Comparison of ENCODE assay signal across 11 mouse cellular contexts in the genomic region with DNA sequence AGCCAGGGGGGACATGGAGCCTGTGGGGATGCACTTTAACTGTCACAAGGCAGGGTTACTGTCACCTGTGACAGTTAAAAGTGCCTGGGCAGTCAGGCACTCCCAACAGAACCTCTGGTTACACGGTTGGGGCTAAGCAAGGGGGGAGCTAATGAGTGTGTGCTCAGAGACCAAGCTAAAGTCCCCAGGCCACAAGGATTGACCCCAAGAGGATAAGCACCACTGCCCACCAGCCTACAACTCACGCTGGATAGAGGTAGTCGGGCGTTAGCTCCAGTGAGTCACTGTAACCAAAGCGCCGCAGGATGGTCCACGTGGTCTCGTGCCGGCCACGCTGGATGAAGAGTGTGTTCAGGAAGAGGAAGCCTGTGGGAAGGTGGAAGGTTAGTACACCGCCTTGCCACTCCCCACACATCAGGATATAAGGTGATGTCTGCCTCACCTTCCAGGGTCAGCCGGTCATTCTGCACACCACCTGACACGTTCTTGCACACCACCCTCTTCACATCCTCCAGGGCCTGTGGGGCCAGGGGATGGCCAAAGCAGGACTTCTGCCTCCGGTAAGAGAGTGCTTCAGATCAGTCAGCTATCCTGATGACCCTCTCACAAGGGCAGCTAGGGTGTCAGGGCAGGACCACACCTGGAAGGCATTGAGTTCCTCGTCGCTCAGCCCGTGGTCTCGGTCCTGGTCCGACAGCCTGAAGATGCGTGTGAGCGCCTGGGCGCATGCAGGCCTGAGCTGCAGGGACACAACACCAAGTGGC. TPM values are rescaled to one million over a fixed set of nuclear protein-coding genes. Genes with fewer than 3 reads are reported as not detected.
DNase-seq lines count a peak whose midpoint lies in the region; ATAC-seq and TF ChIP-seq lines count a peak whose summit lies in the region.
"Had no signal": no experiment of that assay in that cellular context is flagged by ENCODE, and none has a peak within 500 bp of the region (broad histone marks: within the 10 kb centered on the region; RNA-seq: fewer than 3 reads in every experiment).

TSS of gene Gm20683 (minus strand) at position 647 of the 764 bp plus-strand sequence.

- H3K27ac ChIP-seq in hindbrain, embryonic 10.5 days: no peak within 1 kb of the TSS
- H3K27ac ChIP-seq in hindbrain, embryonic 11.5 days (ENCODE audit: low read depth, low read length): no peak within 1 kb of the TSS
- H3K27ac ChIP-seq in midbrain, embryonic 16.5 days (ENCODE audit: low read length): no peak within 1 kb of the TSS
- no peak within 1 kb of the TSS for H3K27ac ChIP-seq in midbrain, embryonic 11.5 days (ENCODE audit: low read depth, low read length)
- H3K27ac ChIP-seq: limb, embryonic 13.5 days; macrophage had no signal

- peaks cover 12% of the 10 kb centered on the region for H3K79me2 ChIP-seq in myocyte (ENCODE audit: control insufficient read depth, insufficient read depth)

- peak within 1 kb of the TSS; percentile 9; the same call in 1 of the 2 replicates for H3K4me3 ChIP-seq in hindbrain, embryonic 10.5 days
- no peak within 1 kb of the TSS for H3K4me3 ChIP-seq in hindbrain, embryonic 11.5 days (ENCODE audit: low read depth, low read length)
- no peak within 1 kb of the TSS for H3K4me3 ChIP-seq in midbrain, embryonic 16.5 days (ENCODE audit: low read depth, low read length)
- H3K4me3 ChIP-seq in midbrain, embryonic 11.5 days (ENCODE audit: low read depth, low read length): no peak within 1 kb of the TSS
- H3K4me3 ChIP-seq in myocyte: no peak within 1 kb of the TSS

- peaks cover 71% of the 10 kb centered on the region for H3K36me3 ChIP-seq in hindbrain, embryonic 10.5 days
- peaks cover 24% of the 10 kb centered on the region for H3K36me3 ChIP-seq in hindbrain, embryonic 11.5 days (ENCODE audit: control insufficient read depth, insufficient read depth, low read length)
- peaks cover 32% of the 10 kb centered on the region for H3K36me3 ChIP-seq in midbrain, embryonic 16.5 days (ENCODE audit: control insufficient read depth, insufficient read depth, low read length)
- H3K36me3 ChIP-seq in midbrain, embryonic 11.5 days (ENCODE audit: control insufficient read depth, insufficient read depth, low read length): peaks cover 27% of the 10 kb centered on the region
- H3K36me3 ChIP-seq in myocyte (ENCODE audit: control insufficient read depth, insufficient read depth): peaks cover 13% of the 10 kb centered on the region

- no peak for DNase-seq in adrenal gland, adult 2 months
- no peak for DNase-seq in adrenal gland, adult 18-20 months (ENCODE audit: low spot score in 2 of 2)
- no peak for DNase-seq in hindbrain, embryonic 10.5 days (ENCODE audit: low spot score)
- DNase-seq in hindbrain, embryonic 11.5 days (ENCODE audit: low spot score): no peak
- no peak for DNase-seq in midbrain, embryonic 11.5 days (ENCODE audit: low spot score, missing footprints)
- DNase-seq in kidney, adult 9 months: no peak

- no peaks in the 10 kb centered on the region for H3K27me3 ChIP-seq in hindbrain, embryonic 10.5 days (ENCODE audit: insufficient read depth, poor library complexity, severe bottlenecking)
- no peaks in the 10 kb centered on the region for H3K27me3 ChIP-seq in hindbrain, embryonic 11.5 days (ENCODE audit: control insufficient read depth, insufficient read depth, low read length)
- no peaks in the 10 kb centered on the region for H3K27me3 ChIP-seq in midbrain, embryonic 16.5 days (ENCODE audit: control insufficient read depth, insufficient read depth, low read depth, low read length)
- no peaks in the 10 kb centered on the region for H3K27me3 ChIP-seq in midbrain, embryonic 11.5 days (ENCODE audit: control insufficient read depth, insufficient read depth, low read length)
- H3K27me3 ChIP-seq in myocyte (ENCODE audit: control insufficient read depth, insufficient read depth, insufficient read length): no peaks in the 10 kb centered on the region
- H3K27me3 ChIP-seq: limb, embryonic 13.5 days had no signal

- no peak within 1 kb of the TSS for H3K4me2 ChIP-seq in hindbrain, embryonic 11.5 days (replicated peaks; ENCODE audit: low read depth, low read length)
- no peak within 1 kb of the TSS for H3K4me2 ChIP-seq in midbrain, embryonic 16.5 days (ENCODE audit: low read length)
- no peak within 1 kb of the TSS for H3K4me2 ChIP-seq in midbrain, embryonic 11.5 days
- H3K4me2 ChIP-seq in myocyte (ENCODE audit: low read depth): no peak within 1 kb of the TSS

- no peak for TF ChIP-seq POLR2A in myocyte (IDR thresholded peaks at IDR 0.05; ENCODE audit: insufficient read length, low read depth)

- ATAC-seq in hindbrain, embryonic 11.5 days (ENCODE audit: low FRiP score): no peak
- no peak for ATAC-seq in midbrain, embryonic 16.5 days
- ATAC-seq in midbrain, embryonic 11.5 days (ENCODE audit: low FRiP score): no peak

- H3ac ChIP-seq in myocyte (ENCODE audit: control insufficient read depth, insufficient read length): no peak within 1 kb of the TSS

- H3K9me3 ChIP-seq in hindbrain, embryonic 10.5 days: no peaks in the 10 kb centered on the region
- H3K9me3 ChIP-seq in hindbrain, embryonic 11.5 days (ENCODE audit: control insufficient read depth, low read length): no peaks in the 10 kb centered on the region
- no peaks in the 10 kb centered on the region for H3K9me3 ChIP-seq in midbrain, embryonic 16.5 days (replicated peaks; ENCODE audit: control insufficient read depth, low read length, poor library complexity, severe bottlenecking)
- H3K9me3 ChIP-seq in midbrain, embryonic 11.5 days (ENCODE audit: control insufficient read depth, low read length): no peaks in the 10 kb centered on the region
- H3K9me3 ChIP-seq: G1E; limb, embryonic 13.5 days had no signal

- WGBS in hindbrain, embryonic 10.5 days: 93% methylated on average over 22 of the region's 22 CpGs
- 94% methylated on average over 22 of the region's 22 CpGs for WGBS in hindbrain, embryonic 11.5 days
- WGBS in midbrain, embryonic 16.5 days: 94% methylated on average over 22 of the region's 22 CpGs
- 95% methylated on average over 22 of the region's 22 CpGs for WGBS in midbrain, embryonic 11.5 days

- H3K9ac ChIP-seq in hindbrain, embryonic 11.5 days (ENCODE audit: low read depth, low read length): no peak within 1 kb of the TSS
- no peak within 1 kb of the TSS for H3K9ac ChIP-seq in midbrain, embryonic 16.5 days (ENCODE audit: low read depth, low read length)
- H3K9ac ChIP-seq in midbrain, embryonic 11.5 days (ENCODE audit: low read length): no peak within 1 kb of the TSS

- H3K4me1 ChIP-seq in hindbrain, embryonic 10.5 days (replicated peaks): peaks cover 62% of the 10 kb centered on the region
- peaks cover 13% of the 10 kb centered on the region for H3K4me1 ChIP-seq in hindbrain, embryonic 11.5 days (replicated peaks; ENCODE audit: control insufficient read depth, insufficient read depth, low read length)
- peaks cover 29% of the 10 kb centered on the region for H3K4me1 ChIP-seq in midbrain, embryonic 16.5 days (ENCODE audit: control insufficient read depth, insufficient read depth, low read length)
- peaks cover 24% of the 10 kb centered on the region for H3K4me1 ChIP-seq in midbrain, embryonic 11.5 days (ENCODE audit: control insufficient read depth, insufficient read depth, low read length)

TF ChIP-seq in myocyte, 11 proteins besides CTCF, POLR2A, EP300 and RAD21:
- TF ChIP-seq REST (IDR thresholded peaks at IDR 0.05; ENCODE audit: insufficient read depth, insufficient read length): no peak
- TF ChIP-seq MYOD1 (IDR thresholded peaks at IDR 0.05; ENCODE audit: control insufficient read depth in 1 of 3, insufficient read length in 2 of 3, low read depth in 2 of 3): no peak
- no peak for TF ChIP-seq TCF12 (IDR thresholded peaks at IDR 0.05; ENCODE audit: insufficient read depth, poor library complexity, severe bottlenecking)
- TF ChIP-seq SRF (IDR thresholded peaks at IDR 0.05; ENCODE audit: control insufficient read depth, insufficient read length, low read depth): peak; percentile 21
- no peak for TF ChIP-seq MAX (IDR thresholded peaks at IDR 0.05; ENCODE audit: low read depth)
TF ChIP-seq in myocyte: peak in this region for 1.

RNA-seq across cellular contexts. Expression of gene Gm20683, which starts in this region (rescaled TPM):
- 10 to 100 TPM; 14.0 to 16.3 TPM for total RNA-seq in adrenal gland, adult 2 months (2021)
- polyA plus RNA-seq in adrenal gland, adult 2 months (2012; rRNA removed): 192 and 239 TPM in 2 replicates
- 10 to 100 TPM in 1 of 2 experiments, 1 to 10 TPM in 1; 9.3 to 13.1 TPM for total RNA-seq in adrenal gland, adult 18-20 months (2021)
- 1.5 and 3.1 TPM in 2 replicates for polyA plus RNA-seq in hindbrain, embryonic 10.5 days (2016; fragmentation: Nextera tagmentation; extraction: Ambion mirVana)
- 1.3 and 1.7 TPM in 2 replicates for polyA plus RNA-seq in hindbrain, embryonic 11.5 days (2014; fragmentation: Nextera tagmentation; extraction: Ambion mirVana)
- 11.8 and 14.5 TPM in 2 replicates for polyA plus RNA-seq in midbrain, embryonic 16.5 days (2015; fragmentation: Nextera tagmentation; extraction: Ambion mirVana)
- 0.63 and 1.2 TPM in 2 replicates for polyA plus RNA-seq in midbrain, embryonic 11.5 days (2014; fragmentation: Nextera tagmentation; extraction: Ambion mirVana)
- polyA plus RNA-seq in myocyte (2012; fragmentation: generic; extraction: Trizol): 0.67 TPM

Comparison
In these comparisons a context has a peak if more than half of its experiments do, and no peak if none do; other contexts are left out.
1. RNA of gene Gm20683 (polyA plus RNA-seq): 192 to 239 TPM in adrenal gland, adult 2 months; 11.8 to 14.5 TPM in midbrain, embryonic 16.5 days, 1.5 to 3.1 TPM in hindbrain, embryonic 10.5 days, 1.3 to 1.7 TPM in hindbrain, embryonic 11.5 days, 0.63 to 1.2 TPM in midbrain, embryonic 11.5 days and 0.67 TPM in myocyte (single experiment); every median in the first group is over 10 times any median in the second.